Mouse (Mus musculus) left cerebral cortex, postnatal 25 days (tissue): ENCODE results near the gene Vps35l. TPM values are rescaled to one million over a fixed set of nuclear protein-coding genes. Genes with fewer than 3 reads are reported as not detected.

Source experiments
- DNase-seq, 2 experiments: peaks; one replicate each; pipeline ENCODE4 v3.0.0; 2022; ENCODE audit warnings: low spot score in 2 of 2, mixed read lengths in 1 of 2
- intact Hi-C: fragments of 180-260 bp; cut with DNase I; formaldehyde crosslinking; loops from one replicate; pipeline ENCODE4 v1.15.1; 2025
- total RNA-seq, 2 experiments: library from RNA; stranded (reverse); gene quantifications; 2 replicates each; pipeline ENCODE4 v1.2.3; 2021

Vps35l gene
- total RNA-seq, 2 experiments from 2014 or later: 51.2 to 58.2 TPM

DNA sequence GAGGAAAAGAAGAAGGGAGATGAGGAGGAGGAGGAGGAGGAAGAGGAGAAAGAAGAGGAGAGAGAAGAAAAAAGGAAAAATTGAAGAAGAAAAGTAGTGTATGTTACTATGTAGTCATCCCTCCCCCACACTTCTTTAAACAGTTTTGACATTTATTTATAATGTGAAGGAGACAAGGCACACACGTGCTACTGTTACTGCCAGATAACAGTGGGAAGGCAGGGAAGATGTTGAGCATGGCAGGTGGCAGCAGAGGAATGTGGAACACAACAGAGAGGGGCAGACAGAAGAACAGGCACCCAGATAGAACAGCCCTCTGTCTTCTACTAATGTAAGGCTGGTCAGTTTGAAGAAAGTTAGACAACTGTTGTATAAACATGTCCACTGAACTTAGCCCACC, 29.6 kb downstream of the Vps35l start:
- intact Hi-C loops: loop anchor here (5.0 to 10.0 kb wide), 3 partner anchors 48 to 745 kb away; partner anchors contain the start of gene Acsm5
- DNase-seq: peak in 1 of 2 experiments; percentile 18

DNA sequence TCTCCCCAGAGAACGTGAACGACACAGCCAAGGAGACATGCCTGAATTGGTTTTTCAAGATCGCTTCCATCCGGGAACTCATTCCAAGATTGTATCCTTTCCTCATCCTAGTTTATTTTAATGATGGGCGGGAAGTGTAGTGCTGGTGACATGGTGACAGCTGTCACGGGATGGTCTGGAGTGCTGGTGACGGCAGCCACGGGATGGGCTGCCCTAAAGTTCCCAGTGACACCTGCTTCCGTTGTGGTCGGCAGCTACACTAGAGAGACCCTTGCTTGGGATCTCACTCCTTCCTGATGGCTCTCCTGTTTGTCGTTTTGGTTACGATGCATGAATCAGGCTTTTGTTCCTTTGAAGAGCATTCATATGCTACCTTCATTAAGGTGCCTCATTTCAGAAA, 33.0 kb downstream of the Vps35l start:
- intact Hi-C loops: no loop called here
- no peak for DNase-seq

DNA sequence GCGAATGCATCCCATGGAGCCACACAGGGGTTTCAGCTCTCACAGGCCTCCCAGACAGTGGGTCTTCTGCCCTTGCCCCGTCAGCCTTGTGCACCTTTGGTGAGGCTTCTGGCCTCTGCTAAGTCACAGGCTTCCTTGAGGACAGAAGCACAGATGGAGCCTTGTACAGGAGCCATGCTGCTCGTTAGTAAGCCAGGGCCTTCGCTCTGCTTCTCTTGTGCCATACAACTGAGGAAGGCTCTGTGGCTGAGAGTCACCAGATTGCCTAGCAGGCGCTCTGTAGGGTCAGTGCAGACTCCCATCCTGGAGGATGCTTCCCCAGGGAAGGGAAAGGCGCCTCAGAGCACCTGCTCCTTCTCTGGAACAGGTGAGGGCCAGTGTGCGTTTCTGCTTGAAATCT, 36.0 kb downstream of the Vps35l start:
- DNase-seq: no peak
- intact Hi-C loops: no loop called here

- DNase-seq: no peak
- intact Hi-C loops: no loop called here
These were observed 36.5 kb downstream of the Vps35l start for GRCm38 (mm10) chr7:118776491-118776890.

- intact Hi-C loops: no loop called here
- DNase-seq: peak; percentile 28 to 46
These were observed 37.8 kb downstream of the Vps35l start for GRCm38 (mm10) chr7:118777598-118778394.

- intact Hi-C loops: no loop called here
These were observed 38.5 kb downstream of the Vps35l start for GRCm38 (mm10) chr7:118778561-118778960.

DNA sequence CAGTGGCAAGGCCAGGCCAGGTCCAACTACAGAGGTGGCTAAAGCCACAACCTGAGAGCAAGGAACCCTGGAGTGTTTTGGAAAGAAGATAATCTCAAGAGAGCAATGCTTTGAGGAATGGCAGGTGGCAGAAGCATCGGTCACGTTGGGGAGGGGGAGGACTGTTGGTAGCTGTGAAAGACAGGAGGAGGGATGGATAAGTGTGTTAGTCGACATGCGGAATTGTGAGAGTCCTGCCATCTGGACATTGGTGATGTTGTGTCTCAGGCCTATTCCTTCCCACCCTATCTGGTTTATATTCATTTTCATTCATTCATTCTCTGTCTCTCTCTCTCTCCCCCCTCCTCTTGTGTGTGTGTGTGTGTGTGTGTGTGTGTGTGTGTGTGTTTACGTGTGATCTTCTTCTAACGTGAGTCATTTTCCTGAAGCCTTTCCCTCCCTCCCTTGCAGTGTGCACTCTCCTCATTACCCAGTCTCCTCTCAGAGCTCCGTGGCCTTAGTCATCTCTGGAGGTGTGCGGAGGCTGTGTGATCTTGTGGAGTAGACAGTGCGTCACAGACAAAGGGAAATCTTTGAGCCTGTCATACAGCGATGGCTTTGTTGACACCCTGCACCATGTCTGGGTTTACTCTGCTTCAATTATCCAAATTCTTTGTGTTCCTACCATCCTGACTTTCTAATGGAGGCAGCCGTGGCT, 43.4 kb downstream of the Vps35l start:
- peak; percentile 27 to 77 for DNase-seq
- intact Hi-C loops: loop anchor here (1.0 to 2.0 kb wide), 2 partner anchors 25 to 207 kb away; no protein-coding TSS in a partner anchor

More at GRCm38 (mm10) chr7:118778561-118778960, 38.5 kb downstream of the Vps35l start:
- no peak for DNase-seq

- DNase-seq: no peak
- intact Hi-C loops: no loop called here
These were observed 46.1 kb downstream of the Vps35l start for GRCm38 (mm10) chr7:118786091-118786490.

DNA sequence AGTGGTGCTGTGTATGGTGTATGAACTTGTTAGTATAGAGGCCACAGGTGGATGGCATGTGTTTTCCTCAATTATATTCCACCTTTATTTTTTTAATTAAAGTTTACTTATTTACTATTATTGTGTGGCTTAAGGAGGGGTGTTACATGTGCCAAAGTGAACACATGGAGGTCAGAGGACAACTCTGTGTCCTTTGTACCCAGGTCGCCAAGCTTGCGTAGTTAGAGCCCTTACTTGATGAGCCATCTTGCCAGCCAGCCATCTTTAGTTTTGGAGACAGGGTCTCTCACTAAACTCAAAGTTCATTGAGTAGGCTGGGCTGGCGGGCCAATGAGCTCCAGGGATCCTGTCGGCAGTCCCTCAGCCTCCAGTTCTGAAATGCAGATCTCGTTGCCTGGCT, 47.3 kb downstream of the Vps35l start:
- intact Hi-C loops: no loop called here

GRCm38 (mm10) chr7:118788481-118788880, 48.5 kb downstream of the Vps35l start:
- intact Hi-C loops: no loop called here
- DNase-seq: no peak

More for the DNA sequence above, 47.3 kb downstream of the Vps35l start:
- DNase-seq: no peak

- intact Hi-C loops: no loop called here
- DNase-seq: no peak
These were observed 50.3 kb downstream of the Vps35l start for GRCm38 (mm10) chr7:118790292-118790691.

DNA sequence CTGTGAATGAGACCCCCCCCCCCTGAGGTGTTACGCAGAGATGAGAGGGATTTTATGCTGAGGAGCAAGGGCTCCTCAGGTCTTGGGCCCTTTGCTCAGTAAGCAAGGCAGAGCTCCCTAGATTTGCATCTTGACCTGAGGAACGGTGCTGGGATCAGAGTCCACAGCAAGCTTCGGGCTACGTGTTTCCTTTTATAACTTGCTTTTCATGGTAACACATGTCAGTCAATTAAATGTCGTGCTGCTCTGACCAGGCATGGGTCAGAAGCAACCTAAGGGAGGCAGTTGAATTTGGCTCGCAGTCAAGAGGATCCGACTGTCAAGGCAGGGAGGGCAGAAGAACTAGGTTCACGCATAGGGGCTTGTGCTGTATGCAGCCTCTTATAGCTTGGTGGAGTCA, 53.9 kb downstream of the Vps35l start:
- intact Hi-C loops: no loop called here
- no peak for DNase-seq

- DNase-seq: no peak
- intact Hi-C loops: no loop called here
These were observed 55.8 kb downstream of the Vps35l start for GRCm38 (mm10) chr7:118795779-118796178.

GRCm38 (mm10) chr7:118796838-118797237, 56.8 kb downstream of the Vps35l start:
- intact Hi-C loops: no loop called here
- no peak for DNase-seq

DNA sequence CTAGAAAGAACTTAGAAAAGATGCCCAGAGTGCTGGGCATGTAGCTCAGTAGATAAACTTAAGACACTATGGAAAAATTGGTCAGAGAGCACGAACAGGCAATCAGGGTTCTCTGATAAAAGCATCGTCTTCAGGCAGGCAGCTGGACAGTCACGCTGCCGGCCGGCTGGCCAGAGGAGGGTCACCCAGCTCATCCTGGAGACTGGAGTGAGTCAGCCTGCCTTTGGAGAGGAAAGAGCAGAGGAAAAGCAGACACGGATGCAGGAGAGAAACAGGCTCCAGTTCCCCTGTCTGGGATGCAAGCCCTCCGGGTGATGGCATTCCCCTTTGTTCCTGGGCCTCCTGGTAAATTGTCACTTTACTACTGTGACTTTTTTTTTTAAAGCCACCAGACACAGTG, 57.6 kb downstream of the Vps35l start:
- intact Hi-C loops: no loop called here
- DNase-seq: no peak

DNA sequence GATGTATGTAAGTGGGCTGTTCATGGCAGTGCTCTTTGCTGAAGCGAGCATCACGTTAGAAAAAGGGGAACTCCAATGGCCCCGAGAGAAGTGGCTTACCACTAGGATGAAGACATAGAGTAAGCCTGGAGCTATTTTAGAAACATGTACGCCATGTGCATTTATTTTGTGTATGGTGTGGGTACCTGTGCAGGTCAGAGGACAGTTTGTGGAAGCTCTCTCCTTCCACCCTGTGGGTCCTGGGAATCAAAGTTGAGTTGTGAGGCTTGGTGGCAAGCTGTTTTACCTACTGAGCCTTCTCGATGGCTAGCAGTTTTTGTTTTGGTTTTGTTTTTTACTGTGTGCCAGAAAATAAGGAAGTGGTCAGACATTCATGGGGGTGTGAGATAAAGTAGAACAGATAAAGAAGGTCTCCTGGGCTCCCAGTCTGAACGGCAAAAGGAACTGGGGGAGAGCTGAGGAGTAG, 58.1 kb downstream of the Vps35l start:
- no peak for DNase-seq
- intact Hi-C loops: no loop called here

DNA sequence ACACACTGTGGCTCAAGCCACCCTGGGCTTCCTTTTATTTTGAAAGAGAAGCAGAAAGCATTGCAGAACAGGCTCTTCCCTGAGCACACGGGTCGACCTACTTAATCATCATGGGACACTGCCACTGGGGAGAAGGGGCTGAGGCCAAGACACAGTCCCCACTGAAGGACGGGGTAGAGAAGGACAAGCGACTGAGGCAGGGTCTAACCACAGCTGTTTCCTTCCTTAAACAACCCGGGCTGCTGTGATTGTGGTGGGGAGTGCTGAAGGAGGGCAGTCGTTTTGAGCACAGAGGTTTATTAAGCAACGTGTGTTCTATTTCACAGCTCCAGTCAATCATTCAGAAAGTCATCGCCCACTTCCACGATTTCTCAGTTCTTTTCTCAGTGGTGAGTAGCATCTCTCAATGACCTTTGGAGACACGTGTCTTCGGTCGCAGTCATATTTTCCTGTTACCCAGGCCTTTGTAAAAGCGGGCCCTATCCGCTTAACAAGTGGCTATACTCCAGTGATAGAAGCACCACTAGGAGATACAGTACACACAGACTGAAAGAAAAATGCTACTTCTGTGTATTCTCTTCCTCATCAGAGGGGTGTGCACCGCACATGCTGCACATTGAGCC, 60.2 kb downstream of the Vps35l start:
- intact Hi-C loops: no loop called here
- no peak for DNase-seq

DNA sequence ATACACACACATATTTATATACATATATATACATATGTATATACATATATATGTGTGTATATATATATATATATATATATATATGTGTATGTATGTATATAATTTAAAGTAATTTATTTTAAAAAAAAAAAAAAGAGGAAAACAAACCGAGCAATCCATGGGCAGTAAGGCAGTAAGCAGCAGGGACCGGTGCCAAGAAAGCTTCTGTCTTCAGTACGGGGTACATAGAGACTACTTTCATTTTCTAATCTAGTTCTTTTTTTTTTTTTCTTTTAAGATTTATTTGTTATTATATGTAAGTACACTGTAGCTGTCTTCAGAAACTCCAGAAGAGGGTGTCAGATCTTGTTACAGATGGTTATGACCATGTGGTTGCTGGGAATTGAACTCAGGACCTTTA, 61.8 kb downstream of the Vps35l start:
- intact Hi-C loops: no loop called here
- no peak for DNase-seq

DNA sequence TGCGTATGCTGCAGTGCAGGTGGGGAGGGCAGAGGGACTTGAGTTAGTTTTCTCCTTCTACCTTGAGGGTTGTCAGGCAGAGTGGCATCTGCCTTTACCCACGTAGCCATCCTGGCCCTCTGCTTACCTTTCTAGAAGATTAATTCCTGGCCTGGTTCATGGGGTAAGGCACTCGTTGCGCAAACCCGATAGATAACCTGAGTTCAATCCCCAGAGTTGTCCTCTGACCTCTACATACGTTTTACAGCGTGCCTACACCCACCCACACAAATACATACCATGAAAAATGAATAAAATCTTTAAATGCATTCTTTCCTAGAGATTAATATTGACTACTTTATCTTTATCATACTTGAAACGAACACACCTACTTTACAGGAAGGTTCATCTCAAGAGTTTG, 63.4 kb downstream of the Vps35l start:
- no peak for DNase-seq
- intact Hi-C loops: no loop called here

DNA sequence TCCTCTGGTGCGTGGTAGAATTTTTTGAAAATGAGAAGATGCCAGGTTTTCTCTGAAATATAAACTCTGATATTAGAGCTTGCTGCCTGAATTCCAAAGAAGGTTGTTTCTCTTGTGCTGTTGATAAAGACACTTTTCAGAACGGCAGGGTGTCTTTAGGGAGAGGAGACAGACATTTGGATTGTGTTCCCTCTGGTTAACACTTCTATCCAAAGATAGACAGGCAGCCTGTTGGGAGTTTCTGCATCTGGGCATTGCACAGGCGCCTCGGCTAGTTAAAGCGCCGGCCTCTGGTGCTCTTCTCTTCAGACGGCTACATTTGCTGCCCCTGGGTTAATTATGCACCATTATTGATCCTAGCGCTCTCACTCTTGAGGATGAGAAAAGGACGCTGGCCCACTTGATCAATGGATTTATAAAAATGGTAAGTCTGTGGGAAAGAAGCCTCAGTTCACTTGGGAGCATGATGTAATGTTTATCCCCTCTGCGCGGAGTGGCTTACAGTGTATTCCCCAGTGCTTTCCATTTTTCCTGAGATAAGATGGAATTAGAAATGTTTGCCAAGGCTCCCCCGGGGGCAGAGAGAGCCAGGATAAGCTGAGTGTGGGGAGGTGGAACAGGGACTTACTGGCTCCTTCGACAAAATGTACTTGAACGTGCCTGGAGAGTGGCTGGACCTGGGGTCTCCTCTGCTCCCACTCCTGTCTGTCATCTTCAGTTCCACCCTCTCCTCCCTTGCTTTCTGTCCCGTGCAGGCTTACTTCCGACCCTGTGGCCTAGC, 66.8 kb downstream of the Vps35l start:
- DNase-seq: peak in 1 of 2 experiments; percentile 17
- intact Hi-C loops: no loop called here
